Mouse (Mus musculus): ENCODE results near the gene Ube2i.
"Not testable (repeated sequence)": the region's sequence is repeated elsewhere in the genome, so short reads cannot be mapped to it uniquely, and the experiment has no call there.

The Ube2i gene

GRCm38 (mm10) chr17:25253760-25254159 is 20.7 kb downstream of the Ube2i start:
- DNase-seq (ENCODE audit: low spot score in 2 of 2), result no peak

GRCm38 (mm10) chr17:25252643-25253042 is 21.8 kb downstream of the Ube2i start:
- DNase-seq (ENCODE audit: low spot score in 2 of 2), result no peak

- no peak for DNase-seq (ENCODE audit: low spot score in 2 of 2)
Observed at GRCm38 (mm10) chr17:25250181-25250835, 24.1 kb downstream of the Ube2i start.

- no peak for DNase-seq (ENCODE audit: low spot score in 2 of 2)
Observed at GRCm38 (mm10) chr17:25248033-25248750, 26.2 kb downstream of the Ube2i start.

- no peak for DNase-seq (ENCODE audit: low spot score in 2 of 2)
Observed at GRCm38 (mm10) chr17:25244239-25244638, 30.2 kb downstream of the Ube2i start.

- no peak for DNase-seq (ENCODE audit: low spot score in 2 of 2)
Observed at GRCm38 (mm10) chr17:25243131-25243780, 31.2 kb downstream of the Ube2i start.

GRCm38 (mm10) chr17:25239695-25240636 is 34.5 kb downstream of the Ube2i start, which contains the start of the genes Gnptg and Tsr3:
Gnptg (minus strand) TSS chr17:25240124.
Tsr3 (plus strand) TSS chr17:25240170.
- DNase-seq (ENCODE audit: low spot score in 2 of 2), result peak; percentile 65 to 86

- DNase-seq (ENCODE audit: low spot score in 2 of 2), result no peak
Observed at GRCm38 (mm10) chr17:25235635-25236034, 38.8 kb downstream of the Ube2i start.

- DNase-seq (ENCODE audit: low spot score in 2 of 2), result not testable (repeated sequence)
Observed at GRCm38 (mm10) chr17:25231621-25232020, 42.8 kb downstream of the Ube2i start.

- no peak for DNase-seq (ENCODE audit: low spot score in 2 of 2)
Observed at GRCm38 (mm10) chr17:25230700-25231099, 43.7 kb downstream of the Ube2i start.

- DNase-seq (ENCODE audit: low spot score in 2 of 2), result not testable (repeated sequence)
Observed at GRCm38 (mm10) chr17:25230014-25230655, 44.3 kb downstream of the Ube2i start.

- DNase-seq (ENCODE audit: low spot score in 2 of 2), result no peak
Observed at GRCm38 (mm10) chr17:25227991-25228390, 46.4 kb downstream of the Ube2i start.

GRCm38 (mm10) chr17:25225659-25226058 is 48.8 kb downstream of the Ube2i start:
- peak in 1 of 2 experiments; percentile 39 for DNase-seq (ENCODE audit: low spot score in 2 of 2)

GRCm38 (mm10) chr17:25224586-25225222 is 49.7 kb downstream of the Ube2i start:
- peak in 1 of 2 experiments; percentile 30 for DNase-seq (ENCODE audit: low spot score in 2 of 2)

GRCm38 (mm10) chr17:25222951-25223601 is 51.3 kb downstream of the Ube2i start:
- DNase-seq (ENCODE audit: low spot score in 2 of 2), result peak; percentile 37 to 52

GRCm38 (mm10) chr17:25222504-25222940 is 51.9 kb downstream of the Ube2i start:
- DNase-seq (ENCODE audit: low spot score in 2 of 2), result peak; percentile 46 to 55

GRCm38 (mm10) chr17:25221821-25222503 is 52.5 kb downstream of the Ube2i start:
- DNase-seq (ENCODE audit: low spot score in 2 of 2), result peak; percentile 54 to 84

GRCm38 (mm10) chr17:25220746-25221145 is 53.7 kb downstream of the Ube2i start:
- DNase-seq (ENCODE audit: low spot score in 2 of 2), result no peak

Data from spleen, postnatal 10 days (tissue).